Mouse (Mus musculus) CH12.LX (cell line): ENCODE data around the gene Pde4b. TPM values are rescaled to one million over a fixed set of nuclear protein-coding genes. Genes with fewer than 3 reads are reported as not detected.
A peak's percentile ranks its signal among the peaks of the same experiment; 100 is the strongest.

Experiments
- DNase-seq: peaks from one replicate; pipeline ENCODE4 v3.0.0-alpha.2; 2013; ENCODE audit errors: extremely low read depth
- H3K27ac ChIP-seq: 2 replicates; pipeline ENCODE4 v1.5.1; 2012; ENCODE audit warnings: low read depth, mild to moderate bottlenecking, control low read depth, moderate library complexity; ENCODE audit not compliant: insufficient read depth
- H3K27me3 ChIP-seq: replicated peaks from 2 replicates; pipeline ENCODE3; 2012; ENCODE audit warnings: inconsistent platforms
- H3K36me3 ChIP-seq, 2 experiments: replicated peaks in 1 of 2; 2 replicates each; pipeline versions ENCODE3 to v1.6.1; 2012; ENCODE audit warnings: inconsistent platforms in 1 of 2, low read length in 1 of 2, mild to moderate bottlenecking in 1 of 2, mixed read lengths in 1 of 2, moderate library complexity in 1 of 2; ENCODE audit not compliant: control insufficient read depth in 1 of 2, insufficient read depth in 1 of 2
- H3K4me1 ChIP-seq, 2 experiments: 2 replicates each; pipeline ENCODE4 v1.6.1; 2012; ENCODE audit warnings: inconsistent platforms in 1 of 2, moderate library complexity in 1 of 2; ENCODE audit not compliant: insufficient read depth in 2 of 2, control insufficient read depth in 1 of 2
- H3K4me2 ChIP-seq: 2 replicates; pipeline ENCODE4 v1.6.1; 2012; ENCODE audit warnings: low read depth, mild to moderate bottlenecking, control low read depth; ENCODE audit not compliant: poor library complexity, insufficient read depth, severe bottlenecking
- H3K4me3 ChIP-seq, 3 experiments: fragments of 150-350 bp in 1 of 3; sonication (generic) in 1 of 3; replicated peaks in 1 of 3; 2 replicates each; pipeline versions ENCODE3 to v1.5.1; 2011 to 2012; ENCODE audit warnings: low read depth in 2 of 3, low read length in 2 of 3, mild to moderate bottlenecking in 2 of 3, moderate library complexity in 2 of 3, control low read depth in 1 of 3, improper control_type of control experiment in 1 of 3, inconsistent platforms in 1 of 3, mixed read lengths in 1 of 3; ENCODE audit not compliant: poor library complexity in 1 of 3
- H3K79me2 ChIP-seq: replicated peaks from 2 replicates; pipeline ENCODE4 v1.6.1; 2012; ENCODE audit warnings: mild to moderate bottlenecking, moderate library complexity; ENCODE audit not compliant: control insufficient read depth, poor library complexity, insufficient read depth, severe bottlenecking; ENCODE audit errors: extremely low read depth
- H3K9ac ChIP-seq: 2 replicates; pipeline ENCODE4 v1.6.1; 2012; ENCODE audit warnings: low read depth, mild to moderate bottlenecking, control low read depth, moderate library complexity; ENCODE audit not compliant: insufficient read depth
- H3K9me3 ChIP-seq: replicated peaks from 2 replicates; pipeline ENCODE3; 2012; ENCODE audit warnings: low read length, inconsistent platforms, mixed read lengths
- BHLHE40 ChIP-seq: IDR thresholded peaks from 2 replicates; pipeline ENCODE4 v1.6.1; 2011; ENCODE audit warnings: mild to moderate bottlenecking, low read depth, low read length, improper control_type of control experiment
- ELF1 ChIP-seq: IDR thresholded peaks from 2 replicates; pipeline ENCODE4 v1.6.1; 2014; ENCODE audit warnings: low read depth, mild to moderate bottlenecking, inconsistent platforms, low read length, improper control_type of control experiment
- EP300 ChIP-seq: IDR thresholded peaks from 2 replicates; pipeline ENCODE4 v1.6.1; 2011; ENCODE audit warnings: low read length, improper control_type of control experiment
- GABPA ChIP-seq: IDR thresholded peaks from 2 replicates; pipeline ENCODE4 v1.6.1; 2012; ENCODE audit warnings: low read depth, low read length, improper control_type of control experiment, inconsistent platforms; ENCODE audit not compliant: insufficient replicate concordance
- JUND ChIP-seq: conservative IDR thresholded peaks from 2 replicates; pipeline ENCODE4 v1.6.1; 2011; ENCODE audit warnings: low read depth, low read length, improper control_type of control experiment
- KAT2A ChIP-seq: IDR thresholded peaks from 2 replicates; pipeline ENCODE4 v1.6.1; 2012; ENCODE audit warnings: low read length, improper control_type of control experiment, inconsistent platforms; ENCODE audit not compliant: insufficient replicate concordance
- MAFK ChIP-seq: IDR thresholded peaks from 2 replicates; pipeline ENCODE4 v1.6.1; 2011; ENCODE audit warnings: low read length, improper control_type of control experiment; ENCODE audit not compliant: insufficient replicate concordance
- MAX ChIP-seq: IDR thresholded peaks from 2 replicates; pipeline ENCODE4 v1.6.1; 2011; ENCODE audit warnings: low read length, improper control_type of control experiment
- MEF2A ChIP-seq: IDR thresholded peaks from 2 replicates; pipeline ENCODE4 v1.6.1; 2014; ENCODE audit warnings: low read depth, mild to moderate bottlenecking, inconsistent platforms, low read length, improper control_type of control experiment, borderline replicate concordance
- NELFE ChIP-seq: IDR thresholded peaks from 2 replicates; pipeline ENCODE4 v1.6.1; 2011; ENCODE audit warnings: low read depth, low read length, improper control_type of control experiment
- NRF1 ChIP-seq: IDR thresholded peaks from 2 replicates; pipeline ENCODE4 v1.6.1; 2014; ENCODE audit warnings: low read depth, mild to moderate bottlenecking, inconsistent platforms, low read length, improper control_type of control experiment, moderate library complexity
- PAX5 ChIP-seq: IDR thresholded peaks from 2 replicates; pipeline ENCODE4 v1.6.1; 2012; ENCODE audit warnings: low read length, inconsistent platforms, mixed read lengths
- POLR2A ChIP-seq: IDR thresholded peaks from 2 replicates; pipeline ENCODE4 v1.6.1; 2011; ENCODE audit warnings: low read depth, mild to moderate bottlenecking, improper control_type of control experiment, low read length
- SIN3A ChIP-seq: IDR thresholded peaks from 2 replicates; pipeline ENCODE4 v1.6.1; 2012; ENCODE audit warnings: low read length, improper control_type of control experiment, inconsistent platforms
- TBP ChIP-seq: conservative IDR thresholded peaks from 2 replicates; pipeline ENCODE4 v1.6.1; 2011; ENCODE audit warnings: low read depth, low read length, improper control_type of control experiment
- TCF12 ChIP-seq: IDR thresholded peaks from 2 replicates; pipeline ENCODE4 v1.6.1; 2014; ENCODE audit warnings: low read depth, mild to moderate bottlenecking, inconsistent platforms, low read length, improper control_type of control experiment
- UBTF ChIP-seq: IDR thresholded peaks from 2 replicates; pipeline ENCODE4 v1.6.1; 2012; ENCODE audit warnings: low read depth, mild to moderate bottlenecking, inconsistent platforms, low read length, improper control_type of control experiment, moderate library complexity
- USF1 ChIP-seq: IDR thresholded peaks from 2 replicates; pipeline ENCODE4 v1.6.1; 2014; ENCODE audit warnings: low read depth, mild to moderate bottlenecking, inconsistent platforms, low read length, improper control_type of control experiment
- USF2 ChIP-seq: conservative IDR thresholded peaks from 2 replicates; pipeline ENCODE4 v1.6.1; 2011; ENCODE audit warnings: low read depth, low read length, improper control_type of control experiment
- ZC3H11A ChIP-seq: IDR thresholded peaks from 2 replicates; pipeline ENCODE4 v1.6.1; 2012; ENCODE audit warnings: low read depth, mild to moderate bottlenecking, inconsistent platforms, low read length, improper control_type of control experiment
- ZKSCAN1 ChIP-seq: IDR thresholded peaks from 2 replicates; pipeline ENCODE4 v1.6.1; 2012; ENCODE audit warnings: low read depth, inconsistent platforms, low read length, improper control_type of control experiment, borderline replicate concordance
- ZNF384 ChIP-seq: IDR thresholded peaks from 2 replicates; pipeline ENCODE4 v1.6.1; 2012; ENCODE audit warnings: low read depth, low read length, improper control_type of control experiment, inconsistent platforms
- dilution Hi-C: fragments of 300-500 bp; cut with MboI; formaldehyde crosslinking; loops from 2 replicates; pipeline ENCODE4 v1.14.3; 2020; ENCODE audit warnings: low sequenced_read_pairs; ENCODE audit not compliant: extremely low pct_unique_long_range_greater_than_20kb, extremely low pct_ligation_motif_present
- in situ Hi-C: fragments of 300-500 bp; cut with MboI; formaldehyde crosslinking; loops from 3 replicates; pipeline ENCODE4 v1.14.3; 2019; ENCODE audit warnings: low sequenced_read_pairs, low pct_ligation_motif_present, low pct_unique_long_range_greater_than_20kb, mixed read lengths
- polyA plus RNA-seq: library from polyadenylated mRNA; unstranded; fragments of >175 nt; gene quantifications from 2 replicates; pipeline ENCODE4 v1.2.1, GENCODE M21; 2012; ENCODE audit warnings: low read depth; ENCODE audit not compliant: insufficient read length
- total RNA-seq, 2 experiments: library from RNA; depleted of rRNA; stranded (reverse); fragments of 300-350 nt in 1 of 2; fragments of >200 nt in 1 of 2; gene quantifications; 2 replicates each; pipeline ENCODE4 v1.2.3; 2012 to 2014

Gene Pde4b
- total and polyA plus RNA-seq, 3 experiments: 9.6 to 24.2 (median 21.8) TPM

DNA sequence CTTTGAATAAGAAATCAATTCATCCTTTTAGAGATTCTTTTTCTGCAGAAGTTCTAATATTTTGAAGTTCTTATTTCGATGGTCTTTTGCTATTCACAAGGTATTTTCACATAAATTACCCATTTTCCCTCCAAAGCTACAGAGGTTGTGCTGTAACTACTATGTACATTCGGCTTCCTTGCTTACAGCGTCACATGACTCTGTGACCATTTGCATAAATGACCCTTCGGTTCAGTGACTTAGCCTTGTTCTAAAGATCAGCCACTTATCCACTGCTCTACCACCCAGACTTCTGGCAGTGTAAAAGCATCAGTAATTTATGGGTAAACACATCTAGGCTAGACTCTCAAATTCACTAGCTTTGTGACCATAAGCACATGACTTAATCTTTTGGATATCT lies 327.3 kb downstream of the Pde4b start:
- TF ChIP-seq ZKSCAN1 (no peak), NRF1 (no peak), TBP (no peak), USF2 (peak; percentile 66), ZC3H11A (no peak), SIN3A (no peak), EP300 (no peak), MAX (no peak), PAX5 (no peak), BHLHE40 (peak; percentile 29; the same call in 1 of the 2 replicates), JUND (no peak), USF1 (peak; percentile 73), MEF2A (no peak), POLR2A (no peak), ZNF384 (no peak)
- TF ChIP-seq, all 38 proteins: peak for 3
- H3K9ac ChIP-seq: no peak overlapping the region
- no peak overlapping the region for H3K4me2 ChIP-seq
- no peaks in the 10 kb centered on the region for H3K27me3 ChIP-seq
- in situ Hi-C loops (no loop called here), dilution Hi-C loops (no loop called here)
- H3K9me3 ChIP-seq: no peaks in the 10 kb centered on the region
- H3K79me2 ChIP-seq: no peaks in the 10 kb centered on the region
- peaks cover 4 to 5% of the 10 kb centered on the region in 2 experiments; a peak in 2 of 4 replicates for H3K4me1 ChIP-seq
- no peaks in the 10 kb centered on the region for H3K36me3 ChIP-seq
- DNase-seq: no peak
- H3K4me3 ChIP-seq: no peak overlapping the region
- no peak overlapping the region for H3K27ac ChIP-seq

DNA sequence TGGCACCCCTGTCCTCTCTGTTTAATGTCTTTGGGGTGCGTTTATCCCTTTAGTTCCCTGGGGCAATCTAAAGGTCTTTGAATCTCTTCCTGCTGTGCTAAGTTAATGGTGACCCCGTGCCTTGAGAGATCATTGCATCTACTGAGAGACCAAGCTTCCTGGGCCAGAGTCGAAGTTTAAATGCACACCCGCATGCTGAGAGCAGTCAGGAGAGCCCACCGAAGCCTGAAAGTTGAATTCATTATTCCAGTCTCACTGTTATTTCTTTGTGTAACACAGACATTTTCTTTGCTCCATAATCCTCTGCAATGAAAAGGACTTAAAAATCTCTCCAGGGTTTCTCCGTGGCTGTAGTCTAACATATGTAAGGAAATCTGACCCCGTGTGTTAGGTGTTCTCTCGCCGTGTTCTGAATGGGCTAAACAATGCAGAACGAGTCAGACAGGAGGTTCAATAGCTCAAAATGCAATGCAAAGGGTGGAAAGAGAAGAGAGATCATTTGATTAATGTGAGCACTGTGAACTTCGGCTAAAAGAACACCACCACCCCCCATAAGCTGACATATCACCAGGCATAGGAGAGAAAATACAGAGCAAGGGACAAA lies 333.6 kb downstream of the Pde4b start:
- in situ Hi-C loops: no loop called here
- dilution Hi-C loops: no loop called here
- no peak overlapping the region for H3K4me2 ChIP-seq

More for the DNA sequence above, 333.6 kb downstream of the Pde4b start:
- H3K4me3 ChIP-seq: no peak overlapping the region
- H3K79me2 ChIP-seq: no peaks in the 10 kb centered on the region
- H3K27ac ChIP-seq: no peak overlapping the region
- TF ChIP-seq GABPA: no peak
- TF ChIP-seq UBTF: no peak
- no peak for TF ChIP-seq USF2
- no peak for TF ChIP-seq KAT2A
- no peak for TF ChIP-seq ELF1
- TF ChIP-seq PAX5: no peak
- no peak for TF ChIP-seq NRF1
- TF ChIP-seq NELFE: no peak
- no peak for TF ChIP-seq SIN3A
- no peak for TF ChIP-seq MAFK
- TF ChIP-seq ZC3H11A: no peak
- TF ChIP-seq TCF12: no peak
- no peak for TF ChIP-seq ZNF384
- H3K27me3 ChIP-seq: no peaks in the 10 kb centered on the region
- H3K36me3 ChIP-seq: no peaks in the 10 kb centered on the region
- no peaks in the 10 kb centered on the region for H3K9me3 ChIP-seq
- H3K9ac ChIP-seq: no peak overlapping the region
- no peak for DNase-seq
- peaks cover 2 to 11% of the 10 kb centered on the region in 2 experiments; a peak in 3 of 4 replicates for H3K4me1 ChIP-seq
